Mouse (Mus musculus) CD4-positive naive resting alpha-beta T cell, adult 57 days (primary cell): Measurements from ENCODE around the gene Ocm. TPM values are rescaled to one million over a fixed set of nuclear protein-coding genes. Genes with fewer than 3 reads are reported as not detected.

Experiments
- total RNA-seq: library from RNA; stranded (reverse); gene quantifications from one replicate; pipeline ENCODE4 v1.2.4, GENCODE M21; 2023

The Ocm gene
- not detected for total RNA-seq

DNA sequence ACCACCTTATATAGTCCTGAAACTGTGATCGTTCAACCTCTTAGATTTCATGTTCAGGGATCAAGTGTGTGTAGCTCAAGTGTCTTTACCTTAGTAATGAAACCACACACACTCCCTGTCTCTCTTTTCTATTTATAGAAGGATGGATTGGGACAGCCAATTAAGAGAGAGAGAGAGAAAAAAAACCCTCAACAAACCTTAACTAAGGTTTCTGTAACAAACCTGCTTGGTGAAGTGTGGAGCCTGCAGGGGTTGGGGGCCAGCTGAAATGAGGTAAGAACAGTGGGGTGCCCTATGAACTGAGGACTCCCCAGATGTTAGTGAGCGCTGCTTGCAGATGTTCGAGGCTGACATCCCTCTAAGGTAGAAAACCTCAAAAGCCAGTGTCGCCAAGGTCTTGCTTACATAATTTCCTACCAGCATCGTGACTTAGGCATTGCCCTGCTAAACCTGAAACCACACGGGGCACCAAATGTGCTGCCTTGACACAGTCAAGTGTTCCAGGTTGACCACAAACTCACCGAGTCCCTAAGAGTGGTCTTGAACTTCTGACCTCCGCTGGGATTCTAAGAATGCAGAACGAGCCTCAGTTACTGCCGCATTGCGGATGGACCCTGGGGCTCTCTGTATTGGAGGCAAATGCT, at the start of gene Ocm:
Gene Ocm, minus strand, starts transcription at position 51 of the 644 bp plus-strand sequence.

DNA sequence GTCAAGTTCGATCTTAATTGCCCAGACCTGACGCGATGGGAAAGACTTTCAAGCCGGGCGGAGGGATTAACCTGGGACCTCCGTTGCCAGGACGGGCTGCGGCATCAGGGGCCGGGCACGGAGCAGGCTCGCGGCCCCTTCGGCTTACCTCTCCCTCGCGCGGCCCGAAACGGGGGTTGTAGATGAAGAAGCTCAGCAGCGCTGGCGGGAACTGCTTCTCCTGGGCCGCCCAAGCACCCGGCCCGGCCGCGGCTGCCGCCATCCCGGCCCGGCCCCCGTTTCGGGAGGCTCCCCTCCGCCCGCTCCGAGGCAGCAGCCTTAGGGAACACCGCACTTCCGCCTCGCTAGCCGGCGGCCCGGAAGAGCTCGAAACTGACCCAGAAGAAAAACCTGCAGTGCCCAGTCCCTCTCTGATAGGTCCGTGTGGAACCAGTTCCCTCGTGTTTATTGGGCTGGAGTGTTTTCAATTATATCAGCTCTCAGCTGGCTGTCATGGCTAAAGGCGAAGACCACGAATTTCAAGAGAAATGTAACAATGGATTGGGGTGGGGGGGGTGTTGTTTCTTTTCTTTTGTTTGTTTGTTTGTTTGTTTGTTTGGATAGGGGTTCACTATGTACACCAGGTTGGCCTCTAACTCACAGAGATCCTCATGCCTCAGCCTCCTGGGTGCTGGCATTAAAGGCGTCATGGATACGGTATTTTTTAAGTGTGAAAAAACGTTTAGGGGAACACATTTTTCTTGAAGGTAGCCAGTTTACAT, 11.7 kb downstream of the Ocm start, which contains the start of gene Ccz1:
Gene Ccz1, minus strand, starts transcription at position 327 of the 761 bp plus-strand sequence.

Other genes starting within 250 kb of the Ocm start
- gene Eif2ak1, start 208.9 kb downstream of the Ocm start, total RNA-seq = 35.1 TPM
- gene Ankrd61, start 129.0 kb downstream of the Ocm start, total RNA-seq = not detected
- gene Aimp2, start 116.8 kb downstream of the Ocm start, total RNA-seq = 29.6 TPM
- gene Pms2, start 116.7 kb downstream of the Ocm start, total RNA-seq = 28.5 TPM
- 3.2 TPM for gene Gm42421, start 98.5 kb downstream of the Ocm start, total RNA-seq
- gene Rsph10b, start 93.6 kb downstream of the Ocm start, total RNA-seq = 0.98 TPM
- 54.8 TPM for gene Ccz1, start 11.8 kb downstream of the Ocm start, total RNA-seq
- 32.8 TPM for gene Lmtk2, start 73.8 kb upstream of the Ocm start, total RNA-seq
- 1.2 TPM for gene Bhlha15, start 163.6 kb upstream of the Ocm start, total RNA-seq
- 453 TPM for gene Tecpr1, start 196.9 kb upstream of the Ocm start, total RNA-seq
- gene Bri3, start 217.8 kb upstream of the Ocm start, total RNA-seq = 43.2 TPM